Mouse (Mus musculus): ENCODE data around the gene Nabp1.

DNA sequence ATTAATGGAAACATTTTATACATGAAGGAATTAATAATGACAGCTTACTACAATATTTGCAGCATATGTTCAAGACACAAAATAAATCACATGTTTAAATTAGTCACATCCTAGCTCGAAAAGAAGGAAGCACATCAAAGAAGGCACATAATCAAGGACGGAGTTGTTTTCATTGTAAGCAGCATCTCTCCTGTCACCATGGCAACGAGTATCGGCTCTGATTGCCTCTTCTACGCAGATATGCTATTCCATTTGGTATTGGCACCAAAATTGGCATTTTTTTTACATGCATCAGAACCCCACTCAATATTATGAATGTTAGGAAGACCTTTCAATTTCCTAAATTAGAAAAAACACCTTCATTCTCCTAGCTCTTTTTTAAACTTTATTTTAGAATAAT is 59.5 kb downstream of the Nabp1 start:
- TF ChIP-seq FLI1 (IDR thresholded peaks at IDR 0.05; ENCODE audit: low read length): no peak
- TF ChIP-seq GATA1 (IDR thresholded peaks at IDR 0.05; ENCODE audit: borderline replicate concordance, low read length): no peak

Measured in megakaryocyte, embryonic 14.5 days (primary cell).